Mouse (Mus musculus) hindbrain, embryonic 13.5 days (tissue): ENCODE measurements around the gene Chn2. TPM values are rescaled to one million over a fixed set of nuclear protein-coding genes. Genes with fewer than 3 reads are reported as not detected.

Source experiments
- ATAC-seq: fragments of 200-750 bp; cut with Nextera tagmentation; 2 replicates; pipeline ENCODE4 v1.8.0; 2017; ENCODE audit warnings: moderate TSS enrichment; ENCODE audit not compliant: low FRiP score
- H3K27ac ChIP-seq: fragments of 300-500 bp; sonication (generic); 2 replicates; pipeline ENCODE4 v1.5.1; 2015; ENCODE audit warnings: inconsistent platforms, mild to moderate bottlenecking, moderate library complexity
- H3K27me3 ChIP-seq: fragments of 300-500 bp; sonication (generic); 2 replicates; pipeline ENCODE4 v1.6.1; 2015; ENCODE audit warnings: mild to moderate bottlenecking, inconsistent platforms
- H3K36me3 ChIP-seq: fragments of 300-500 bp; sonication (generic); 2 replicates; pipeline ENCODE4 v1.6.1; 2015; ENCODE audit warnings: mild to moderate bottlenecking, inconsistent platforms
- H3K4me1 ChIP-seq: fragments of 300-500 bp; sonication (generic); replicated peaks from 2 replicates; pipeline ENCODE4 v1.6.1; 2015; ENCODE audit warnings: inconsistent platforms
- H3K4me2 ChIP-seq: fragments of 300-500 bp; sonication (generic); 2 replicates; pipeline ENCODE4 v1.6.1; 2015; ENCODE audit warnings: inconsistent platforms, mild to moderate bottlenecking, moderate library complexity
- H3K4me3 ChIP-seq: fragments of 300-500 bp; sonication (generic); 2 replicates; pipeline ENCODE4 v1.5.1; 2015; ENCODE audit warnings: mild to moderate bottlenecking, inconsistent platforms
- H3K9ac ChIP-seq: fragments of 300-500 bp; sonication (generic); 2 replicates; pipeline ENCODE4 v1.6.1; 2015; ENCODE audit warnings: mild to moderate bottlenecking, inconsistent platforms
- H3K9me3 ChIP-seq: fragments of 300-500 bp; sonication (generic); 2 replicates; pipeline ENCODE4 v1.6.1; 2016; ENCODE audit warnings: inconsistent platforms
- WGBS: fragments of 180-500 bp; shearing (Covaris S2); methylation state at CpG from one replicate; pipeline ENCODE4 v1.1.7; 2015; 5-methylcytosine and 5-hydroxymethylcytosine counted together
- polyA plus RNA-seq: library from polyadenylated mRNA; unstranded; fragments of >200 nt; fragmentation: Nextera tagmentation; extraction: Ambion mirVana; gene quantifications from 2 replicates; pipeline ENCODE4 v1.2.1, GENCODE M21; 2015

The Chn2 gene
- polyA plus RNA-seq, 1 experiment from 2014 or later: 31.5 TPM

DNA sequence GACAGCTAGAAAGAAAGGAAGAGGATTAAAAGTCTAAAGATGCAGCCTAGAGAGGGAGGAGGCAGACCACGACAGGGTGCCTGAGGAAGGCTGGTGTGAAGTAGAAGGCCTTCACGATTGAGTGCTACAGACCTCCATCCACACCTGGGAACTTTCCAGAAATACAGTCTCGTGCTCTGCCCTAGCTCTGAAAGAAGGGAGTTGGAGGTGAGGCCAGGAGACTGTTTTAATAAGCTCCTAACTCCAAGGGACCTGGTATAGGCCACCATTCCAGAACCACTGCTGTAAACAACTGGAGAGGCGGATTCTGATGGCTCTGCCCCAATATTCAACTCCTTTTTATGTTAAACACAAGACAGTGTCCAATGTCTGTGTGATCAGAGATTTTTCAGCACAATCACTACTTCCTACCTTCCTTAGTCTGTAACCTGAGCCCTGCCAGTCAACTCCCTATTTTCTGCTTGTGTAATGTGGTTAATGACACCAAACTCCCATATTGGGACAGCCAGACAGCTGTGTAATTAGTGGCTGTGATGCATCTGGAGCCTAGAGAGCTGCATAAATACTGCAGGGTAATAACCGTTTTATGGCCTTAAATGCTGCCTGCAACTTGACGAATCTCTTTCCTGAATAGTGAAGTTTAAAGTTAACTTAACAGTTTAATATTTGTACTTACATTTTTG, 109.6 kb downstream of the Chn2 start:
- Histone ChIP-seq H3K4me2 (no peak overlapping the region), H3K9me3 (no peaks in the 10 kb centered on the region), H3K4me1 (peaks cover 14% of the 10 kb centered on the region), H3K36me3 (no peaks in the 10 kb centered on the region), H3K27ac (no peak overlapping the region), H3K4me3 (no peak overlapping the region), H3K9ac (no peak overlapping the region), H3K27me3 (no peaks in the 10 kb centered on the region)
- ATAC-seq: no peak
- WGBS: 72% methylated on average over 6 of the region's 6 CpGs

DNA sequence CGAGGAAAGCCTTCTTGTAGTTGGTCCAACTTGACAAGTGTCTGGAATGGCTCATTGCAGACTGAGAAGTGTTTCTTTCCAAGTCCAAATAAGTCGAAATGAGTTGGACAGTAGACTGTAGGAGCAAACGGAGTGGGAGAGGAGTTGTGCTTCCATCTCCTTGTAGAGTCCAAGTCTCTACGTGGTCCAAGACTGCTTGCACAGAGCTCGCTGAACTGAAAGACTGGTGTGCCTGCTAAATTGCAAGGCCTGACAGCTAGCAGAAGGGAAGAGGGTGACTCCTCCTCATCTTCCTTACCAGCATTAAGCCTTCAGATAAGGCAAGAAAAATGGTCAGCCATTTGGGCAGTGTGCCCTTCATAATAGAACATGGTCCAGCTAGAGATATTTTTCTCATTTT, 111.5 kb downstream of the Chn2 start:
- Histone ChIP-seq H3K9ac (no peak overlapping the region), H3K4me1 (peaks cover 14% of the 10 kb centered on the region), H3K36me3 (no peaks in the 10 kb centered on the region), H3K4me3 (no peak overlapping the region), H3K9me3 (no peaks in the 10 kb centered on the region), H3K27me3 (no peaks in the 10 kb centered on the region), H3K27ac (no peak overlapping the region), H3K4me2 (no peak overlapping the region)
- WGBS: 88% methylated on average over 5 of the region's 5 CpGs
- no peak for ATAC-seq

DNA sequence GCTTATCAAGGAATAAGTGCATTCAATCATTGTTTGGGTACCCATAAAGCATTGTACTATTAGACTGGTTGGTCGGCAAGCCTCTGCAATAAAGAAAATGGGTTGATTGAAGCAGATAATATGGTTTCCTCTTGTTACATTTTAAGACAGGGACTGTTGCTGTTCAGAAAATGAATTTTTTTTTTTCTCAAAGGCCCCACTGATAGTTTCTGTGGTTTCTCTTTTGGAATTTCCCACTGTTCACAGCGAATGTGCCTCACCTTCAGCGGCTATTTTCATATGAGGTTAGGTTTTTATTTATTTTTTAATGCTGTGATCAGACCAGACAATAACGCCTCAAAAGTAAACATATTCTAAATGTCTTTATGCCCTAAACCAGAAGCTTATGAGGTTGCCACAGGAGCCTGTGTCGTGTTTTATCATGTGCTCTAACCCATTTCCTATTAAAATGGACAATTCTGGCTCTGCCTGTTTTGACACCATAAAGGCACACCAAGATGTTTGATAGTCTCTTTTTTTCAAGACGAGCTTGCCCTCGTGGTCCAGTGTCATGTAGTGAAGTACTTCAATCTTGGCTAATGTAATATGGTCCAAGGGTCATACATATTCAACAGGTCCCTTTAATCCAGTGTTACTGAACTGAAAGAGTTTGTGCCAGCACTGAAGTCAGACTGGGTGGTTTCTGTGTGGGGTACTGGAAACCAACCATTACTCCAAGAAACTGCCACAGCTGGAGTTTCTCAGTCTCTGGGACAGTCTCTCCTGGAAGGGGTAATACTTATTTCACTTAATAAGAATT, 112.3 kb downstream of the Chn2 start:
- no peak overlapping the region for H3K27ac ChIP-seq
- 69% methylated on average over 7 of the region's 7 CpGs for WGBS
- no peaks in the 10 kb centered on the region for H3K36me3 ChIP-seq
- peaks cover 14% of the 10 kb centered on the region for H3K4me1 ChIP-seq
- no peaks in the 10 kb centered on the region for H3K9me3 ChIP-seq
- no peak overlapping the region for H3K9ac ChIP-seq
- no peak overlapping the region for H3K4me2 ChIP-seq
- no peaks in the 10 kb centered on the region for H3K27me3 ChIP-seq
- no peak overlapping the region for H3K4me3 ChIP-seq
- no peak for ATAC-seq

DNA sequence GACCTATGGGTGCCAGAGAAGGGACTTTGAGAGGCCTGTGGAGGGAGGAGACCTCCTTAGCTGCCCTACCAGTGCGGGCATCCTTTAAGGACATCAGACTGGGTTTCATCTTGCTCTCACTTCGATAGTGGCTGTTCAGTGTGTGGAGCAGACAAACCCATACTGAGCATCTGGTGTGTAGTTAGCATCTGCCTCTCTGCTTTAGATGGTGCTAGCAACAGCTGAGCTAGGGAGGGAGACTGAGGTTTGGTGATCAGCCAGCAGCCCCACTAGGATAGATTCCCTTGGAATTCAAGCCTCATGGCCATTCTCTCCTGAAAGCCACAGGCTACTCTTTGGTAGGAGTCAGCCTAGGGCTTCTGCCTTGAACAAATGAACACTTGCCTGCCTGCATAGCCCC, 117.7 kb downstream of the Chn2 start:
- ATAC-seq: no peak
- Histone ChIP-seq H3K27me3 (no peaks in the 10 kb centered on the region), H3K4me3 (no peak overlapping the region)

DNA sequence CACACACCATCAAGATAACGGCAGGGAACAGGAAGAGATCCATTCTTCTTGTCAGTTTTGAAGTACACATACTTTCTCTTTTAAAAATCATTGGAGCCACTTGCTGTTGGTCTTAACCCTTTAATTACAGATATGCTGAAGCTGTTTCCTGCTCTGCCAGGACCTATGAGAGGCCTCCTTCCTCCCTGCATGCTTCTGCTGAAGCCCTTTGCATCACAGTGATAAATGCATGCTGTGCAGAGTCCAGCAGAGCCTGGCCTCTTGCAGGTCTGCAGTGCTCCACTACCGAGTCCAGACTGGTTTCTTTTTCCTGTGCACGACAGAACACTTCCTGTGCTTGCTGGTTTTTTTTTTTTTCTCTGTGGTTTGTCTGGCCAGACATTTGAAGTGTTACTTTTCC, 119.0 kb downstream of the Chn2 start:
- Histone ChIP-seq H3K9me3 (no peaks in the 10 kb centered on the region), H3K4me2 (no peak overlapping the region), H3K9ac (no peak overlapping the region), H3K4me1 (peaks cover 8% of the 10 kb centered on the region; the same call in 1 of the 2 replicates), H3K4me3 (no peak overlapping the region), H3K27me3 (no peaks in the 10 kb centered on the region), H3K36me3 (no peaks in the 10 kb centered on the region), H3K27ac (no peak overlapping the region)
- WGBS: 45% methylated on average over 3 of the region's 3 CpGs
- no peak for ATAC-seq

More for the DNA sequence above, 117.7 kb downstream of the Chn2 start:
- peaks cover 8% of the 10 kb centered on the region; the same call in 1 of the 2 replicates for H3K4me1 ChIP-seq
- H3K9ac ChIP-seq: no peak overlapping the region
- H3K9me3 ChIP-seq: no peaks in the 10 kb centered on the region
- no peaks in the 10 kb centered on the region for H3K36me3 ChIP-seq
- WGBS: 86% methylated on average over 2 of the region's 2 CpGs
- H3K27ac ChIP-seq: no peak overlapping the region
- H3K4me2 ChIP-seq: no peak overlapping the region

DNA sequence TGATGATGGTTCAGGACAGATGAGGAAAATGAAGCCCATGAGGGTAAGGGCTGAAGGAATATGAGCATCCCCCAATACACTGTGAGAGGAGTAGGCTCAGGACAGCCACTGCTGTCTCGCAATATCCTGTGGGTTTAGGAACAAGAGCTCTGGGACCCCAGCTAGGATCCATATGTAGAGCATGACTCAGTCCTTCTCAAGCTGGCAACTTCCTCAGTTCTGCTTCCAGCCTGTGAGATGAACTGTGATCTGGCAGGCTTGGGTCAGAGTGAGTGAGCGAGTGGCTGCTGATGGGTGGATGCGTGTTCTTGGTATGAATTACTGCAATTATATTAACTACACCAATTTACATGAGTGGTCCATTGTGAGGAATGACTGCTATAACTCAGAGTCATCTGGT, 121.3 kb downstream of the Chn2 start:
- 86% methylated on average over 3 of the region's 3 CpGs for WGBS
- H3K27me3 ChIP-seq: no peaks in the 10 kb centered on the region
- no peaks in the 10 kb centered on the region for H3K36me3 ChIP-seq
- no peaks in the 10 kb centered on the region for H3K9me3 ChIP-seq
- no peak for ATAC-seq
- H3K4me1 ChIP-seq: peaks cover 8% of the 10 kb centered on the region; the same call in 1 of the 2 replicates
- H3K4me2 ChIP-seq: no peak overlapping the region
- no peak overlapping the region for H3K4me3 ChIP-seq
- no peak overlapping the region for H3K9ac ChIP-seq
- H3K27ac ChIP-seq: no peak overlapping the region

DNA sequence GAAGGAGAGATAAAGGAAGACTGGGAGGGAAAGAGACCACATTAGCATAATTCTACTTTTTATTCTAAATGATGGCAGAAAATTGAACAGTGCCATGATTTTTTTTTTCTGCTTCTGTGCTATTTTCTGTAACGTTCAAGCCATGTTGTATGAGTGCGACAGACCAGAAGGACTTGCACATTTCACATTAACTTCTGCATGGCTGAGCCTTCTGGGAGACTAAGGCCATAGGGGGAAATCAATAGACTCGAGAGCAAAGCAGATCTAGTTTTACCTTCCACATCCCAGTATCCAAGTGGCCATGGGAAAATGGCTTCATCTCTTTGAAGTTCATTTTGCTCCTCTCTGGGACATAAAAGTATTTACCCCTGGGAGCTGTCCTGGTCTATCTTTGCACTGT, 121.9 kb downstream of the Chn2 start:
- no peak overlapping the region for H3K4me2 ChIP-seq
- no peak overlapping the region for H3K27ac ChIP-seq
- 51% methylated on average over 3 of the region's 3 CpGs for WGBS
- no peaks in the 10 kb centered on the region for H3K36me3 ChIP-seq
- no peaks in the 10 kb centered on the region for H3K27me3 ChIP-seq
- no peak for ATAC-seq
- H3K4me1 ChIP-seq: peaks cover 8% of the 10 kb centered on the region; the same call in 1 of the 2 replicates
- no peak overlapping the region for H3K4me3 ChIP-seq
- no peaks in the 10 kb centered on the region for H3K9me3 ChIP-seq
- no peak overlapping the region for H3K9ac ChIP-seq

DNA sequence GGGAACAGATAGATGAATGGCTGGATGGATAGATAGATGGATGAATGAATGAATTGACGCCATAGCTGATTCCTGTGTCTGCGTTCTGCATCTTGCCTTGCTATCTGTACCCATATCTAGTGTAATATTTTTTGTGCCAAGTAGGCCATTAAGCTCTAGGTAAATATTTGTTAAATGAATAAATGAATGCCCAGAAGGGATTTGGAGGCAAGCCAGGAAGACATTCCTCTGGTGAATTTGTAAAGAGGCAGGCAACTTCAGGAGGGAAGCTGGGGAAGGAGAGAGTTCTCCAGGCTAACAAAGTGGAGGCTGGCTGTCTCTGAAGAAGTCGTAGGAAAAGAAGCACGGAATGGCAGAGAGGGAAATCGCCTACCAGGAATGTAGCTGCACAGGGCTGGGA, 123.0 kb downstream of the Chn2 start:
- H3K4me3 ChIP-seq: no peak overlapping the region
- ATAC-seq: no peak
- no peak overlapping the region for H3K27ac ChIP-seq
- peaks cover 19% of the 10 kb centered on the region for H3K4me1 ChIP-seq
- no peak overlapping the region for H3K9ac ChIP-seq
- WGBS: 89% methylated on average over 5 of the region's 5 CpGs
- H3K4me2 ChIP-seq: no peak overlapping the region
- no peaks in the 10 kb centered on the region for H3K9me3 ChIP-seq
- no peaks in the 10 kb centered on the region for H3K36me3 ChIP-seq
- H3K27me3 ChIP-seq: no peaks in the 10 kb centered on the region

DNA sequence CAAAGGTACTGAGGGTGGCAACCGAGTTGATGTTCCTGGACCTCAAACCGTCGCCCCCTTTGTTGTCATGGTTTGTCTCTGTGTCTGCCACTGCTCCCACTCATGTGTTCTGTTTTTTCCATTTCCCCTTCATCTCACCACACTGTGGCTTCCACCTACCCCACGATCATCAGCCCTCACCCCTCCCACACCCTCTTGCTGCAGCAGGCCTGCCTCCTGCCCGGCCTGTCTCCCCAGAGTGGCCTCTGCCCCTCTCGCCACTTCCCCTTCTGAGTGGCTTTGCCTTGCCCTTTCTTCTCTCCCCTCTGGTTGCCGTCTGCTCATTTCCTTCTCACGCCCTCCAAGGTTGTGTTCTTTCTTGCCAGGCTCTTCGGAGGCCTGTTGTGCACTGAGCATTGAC, 123.4 kb downstream of the Chn2 start:
- Histone ChIP-seq H3K4me1 (peaks cover 18% of the 10 kb centered on the region), H3K27me3 (no peaks in the 10 kb centered on the region), H3K9ac (no peak overlapping the region), H3K4me2 (no peak overlapping the region), H3K27ac (no peak overlapping the region), H3K4me3 (no peak overlapping the region), H3K36me3 (no peaks in the 10 kb centered on the region), H3K9me3 (no peaks in the 10 kb centered on the region)
- ATAC-seq: no peak
- WGBS: 76% methylated on average over 9 of the region's 9 CpGs

DNA sequence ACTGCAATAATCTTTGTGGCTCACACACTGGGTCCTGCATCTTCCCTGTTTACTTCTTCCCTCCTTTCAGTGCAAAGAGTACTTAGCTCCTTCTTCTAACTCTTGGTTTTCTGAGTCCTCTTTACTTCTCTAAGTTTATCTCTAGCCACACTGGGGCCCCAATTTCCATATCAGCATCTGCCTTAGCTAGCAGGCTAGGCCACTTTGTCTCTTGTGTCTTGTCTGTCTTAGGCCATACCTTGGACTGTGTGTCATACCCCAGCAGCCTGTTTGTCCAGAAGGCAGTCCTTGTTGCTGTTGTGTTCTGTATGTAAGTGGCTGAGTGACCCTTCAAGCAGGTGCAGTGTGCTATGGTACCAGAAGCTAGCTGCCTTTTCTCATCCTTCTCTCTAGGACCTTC, 124.3 kb downstream of the Chn2 start:
- Histone ChIP-seq H3K4me1 (peaks cover 12% of the 10 kb centered on the region), H3K4me2 (no peak overlapping the region), H3K27me3 (no peaks in the 10 kb centered on the region), H3K9ac (no peak overlapping the region), H3K4me3 (no peak overlapping the region), H3K9me3 (no peaks in the 10 kb centered on the region), H3K27ac (no peak overlapping the region), H3K36me3 (no peaks in the 10 kb centered on the region)
- no peak for ATAC-seq

DNA sequence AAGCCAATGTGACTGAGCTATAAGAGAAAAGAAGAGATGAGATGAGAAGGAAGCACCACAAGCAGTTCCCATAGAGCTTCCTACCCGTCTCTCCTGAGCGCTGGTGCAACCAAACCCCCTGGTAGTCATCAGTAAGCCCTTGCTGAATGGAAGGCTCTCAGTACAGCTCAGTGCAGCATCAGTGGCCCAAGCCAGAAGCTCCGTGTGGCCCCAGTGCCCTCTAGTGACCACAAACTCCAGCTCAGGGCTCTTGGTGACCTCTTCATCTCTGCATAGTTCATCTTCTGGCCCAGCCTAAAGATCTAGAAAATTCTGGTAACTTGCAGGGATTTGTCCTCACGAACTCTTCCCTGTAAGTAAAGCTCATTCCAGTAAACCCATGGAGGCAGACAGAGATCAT, 125.4 kb downstream of the Chn2 start:
- WGBS: 47% methylated on average over 4 of the region's 4 CpGs

DNA sequence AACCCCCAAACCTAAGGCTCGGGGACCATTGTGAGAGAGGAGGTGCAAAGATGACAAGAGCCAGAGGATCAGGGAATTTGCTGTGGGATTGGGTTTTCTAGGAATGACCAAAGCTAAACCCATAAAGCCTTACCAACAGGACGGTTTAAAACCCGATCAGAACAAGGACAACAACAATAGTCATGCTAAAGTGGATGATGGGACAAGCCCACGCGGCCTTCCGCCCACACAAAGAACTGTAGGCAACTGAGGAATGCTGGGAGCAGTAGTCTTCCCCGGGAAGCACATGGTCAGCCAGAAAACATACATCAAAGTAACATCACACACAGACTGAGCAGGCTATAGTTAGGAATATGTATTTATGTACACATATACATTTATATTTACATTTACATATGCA, 125.9 kb downstream of the Chn2 start:
- H3K4me3 ChIP-seq: no peak overlapping the region
- no peaks in the 10 kb centered on the region for H3K36me3 ChIP-seq
- no peaks in the 10 kb centered on the region for H3K27me3 ChIP-seq
- H3K9me3 ChIP-seq: no peaks in the 10 kb centered on the region
- peaks cover 12% of the 10 kb centered on the region for H3K4me1 ChIP-seq
- WGBS: 86% methylated on average over 7 of the region's 7 CpGs
- ATAC-seq: no peak
- no peak overlapping the region for H3K9ac ChIP-seq
- H3K4me2 ChIP-seq: no peak overlapping the region
- no peak overlapping the region for H3K27ac ChIP-seq

More for the DNA sequence above, 125.4 kb downstream of the Chn2 start:
- ATAC-seq: no peak
- Histone ChIP-seq H3K4me1 (peaks cover 12% of the 10 kb centered on the region), H3K9ac (no peak overlapping the region), H3K27ac (no peak overlapping the region), H3K9me3 (no peaks in the 10 kb centered on the region), H3K27me3 (no peaks in the 10 kb centered on the region), H3K36me3 (no peaks in the 10 kb centered on the region), H3K4me3 (no peak overlapping the region), H3K4me2 (no peak overlapping the region)

DNA sequence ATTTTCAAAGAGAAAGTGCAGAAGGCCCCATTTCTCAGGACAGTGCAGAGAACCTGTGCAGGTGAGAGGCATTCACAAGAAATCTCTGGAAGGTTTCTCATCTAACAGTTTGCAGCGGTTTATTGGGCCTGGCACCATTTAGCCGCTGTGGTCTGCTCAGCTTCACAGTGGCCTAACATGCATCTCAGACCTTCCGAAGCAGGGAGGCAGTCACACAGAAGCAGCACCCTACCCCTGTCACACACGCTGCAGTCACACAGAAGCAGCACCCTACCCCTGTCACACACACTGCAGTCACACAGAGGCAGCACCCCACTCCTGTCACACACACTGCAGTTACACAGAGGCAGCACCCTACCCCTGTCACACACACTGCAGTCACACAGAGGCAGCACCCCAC, 126.5 kb downstream of the Chn2 start:
- peaks cover 18% of the 10 kb centered on the region for H3K4me1 ChIP-seq
- H3K36me3 ChIP-seq: no peaks in the 10 kb centered on the region
- H3K4me3 ChIP-seq: no peak overlapping the region
- no peak for ATAC-seq
- WGBS: 93% methylated on average over 4 of the region's 4 CpGs
- H3K4me2 ChIP-seq: no peak overlapping the region
- H3K27ac ChIP-seq: no peak overlapping the region
- H3K9me3 ChIP-seq: no peaks in the 10 kb centered on the region
- H3K9ac ChIP-seq: no peak overlapping the region
- H3K27me3 ChIP-seq: no peaks in the 10 kb centered on the region
